Mouse (Mus musculus) stomach, postnatal 0 days (tissue): ENCODE data around the gene C1qtnf5. TPM values are rescaled to one million over a fixed set of nuclear protein-coding genes. Genes with fewer than 3 reads are reported as not detected.

Experiments used
- ATAC-seq: fragments of 200-750 bp; cut with Nextera tagmentation; 2 replicates; pipeline ENCODE4 v1.8.0; 2017; ENCODE audit not compliant: low FRiP score, low TSS enrichment
- DNase-seq: peaks from one replicate; pipeline ENCODE4 v3.0.0-alpha.2; 2016; ENCODE audit warnings: low spot score
- H3K27ac ChIP-seq: fragments of 300-500 bp; sonication (generic); replicated peaks from 2 replicates; pipeline ENCODE4 v1.5.1; 2014; ENCODE audit warnings: mild to moderate bottlenecking, control low read depth
- H3K27me3 ChIP-seq: fragments of 300-500 bp; sonication (generic); 2 replicates; pipeline ENCODE4 v1.6.1; 2014; ENCODE audit warnings: low read length; ENCODE audit not compliant: control insufficient read depth, insufficient read depth
- H3K36me3 ChIP-seq: fragments of 300-500 bp; sonication (generic); 2 replicates; pipeline ENCODE4 v1.6.1; 2014; ENCODE audit warnings: low read length, mixed read lengths; ENCODE audit not compliant: control insufficient read depth, insufficient read depth
- H3K4me1 ChIP-seq: fragments of 300-500 bp; sonication (generic); replicated peaks from 2 replicates; pipeline ENCODE4 v1.6.1; 2014; ENCODE audit warnings: antibody characterized with exemption; ENCODE audit not compliant: control insufficient read depth, insufficient read depth
- H3K4me2 ChIP-seq: fragments of 300-500 bp; sonication (generic); replicated peaks from 2 replicates; pipeline ENCODE4 v1.6.1; 2014; ENCODE audit warnings: low read depth, mild to moderate bottlenecking, control low read depth, moderate library complexity
- H3K4me3 ChIP-seq: fragments of 300-500 bp; sonication (generic); 2 replicates; pipeline ENCODE4 v1.5.1; 2014; ENCODE audit warnings: low read depth, low read length, control low read depth
- H3K9ac ChIP-seq: fragments of 300-500 bp; sonication (generic); 2 replicates; pipeline ENCODE4 v1.6.1; 2014; ENCODE audit warnings: mild to moderate bottlenecking, low read length, control low read depth, mixed read lengths
- H3K9me3 ChIP-seq: fragments of 300-500 bp; sonication (generic); 2 replicates; pipeline ENCODE4 v1.6.1; 2016; ENCODE audit warnings: low read length; ENCODE audit not compliant: control insufficient read depth
- CTCF ChIP-seq: IDR thresholded peaks from 2 replicates; pipeline ENCODE4 v1.5.1; 2016; ENCODE audit warnings: antibody characterized with exemption, low read depth, mild to moderate bottlenecking, moderate library complexity
- EP300 ChIP-seq: optimal IDR thresholded peaks from 2 replicates; pipeline ENCODE3; 2016; ENCODE audit warnings: antibody characterized with exemption
- WGBS: fragments of 180-500 bp; shearing (Covaris S2); extraction: QIAGEN DNeasy Blood & Tissue Kit; methylation state at CpG from one replicate; pipeline ENCODE4 v1.1.7; 2014; 5-methylcytosine and 5-hydroxymethylcytosine counted together
- polyA plus RNA-seq: library from polyadenylated mRNA; unstranded; fragments of >200 nt; fragmentation: Nextera tagmentation; extraction: Ambion mirVana; gene quantifications from 2 replicates; pipeline ENCODE4 v1.2.1, GENCODE M21; 2015

C1qtnf5 gene
- polyA plus RNA-seq, 1 experiment from 2014 or later = 5.3 TPM

- peak overlapping the region; percentile 66 for H3K4me2 ChIP-seq
- TF ChIP-seq EP300 (no peak), CTCF (no peak)
- ATAC-seq = no peak
- DNase-seq = no peak
- peak overlapping the region; percentile 65 for H3K4me3 ChIP-seq
- peaks cover 10% of the 10 kb centered on the region for H3K4me1 ChIP-seq
- 27% methylated on average over 2 of the region's 2 CpGs for WGBS
- peak overlapping the region; percentile 91 for H3K27ac ChIP-seq
- no peaks in the 10 kb centered on the region for H3K9me3 ChIP-seq
- no peaks in the 10 kb centered on the region; the same call in 1 of the 2 replicates for H3K36me3 ChIP-seq
- peak overlapping the region; percentile 35 for H3K9ac ChIP-seq
- no peaks in the 10 kb centered on the region for H3K27me3 ChIP-seq
Measured at GRCm38 (mm10) chr9:44133287-44133686, 26.2 kb downstream of the C1qtnf5 start.

GRCm38 (mm10) chr9:44134101-44134850 lies 27.2 kb downstream of the C1qtnf5 start, which contains the start of gene Mcam:
Mcam (plus strand) TSS chr9:44134469.
- H3K36me3 ChIP-seq = no peaks in the 10 kb centered on the region; the same call in 1 of the 2 replicates
- peak within 1 kb of the TSS; percentile 66 for H3K4me2 ChIP-seq
- WGBS = 1% methylated on average over 54 of the region's 55 CpGs
- peaks cover 10% of the 10 kb centered on the region for H3K4me1 ChIP-seq
- peak; percentile 79 for DNase-seq
- TF ChIP-seq EP300 (no peak), CTCF (0 out of 2 replicates have a peak, but pooled peaks have one; percentile 6)
- peak within 1 kb of the TSS; percentile 65 for H3K4me3 ChIP-seq
- H3K27me3 ChIP-seq = no peaks in the 10 kb centered on the region
- H3K27ac ChIP-seq = peak within 1 kb of the TSS; percentile 91
- no peaks in the 10 kb centered on the region for H3K9me3 ChIP-seq
- peak within 1 kb of the TSS; percentile 75 for H3K9ac ChIP-seq
- peak; percentile 51 for ATAC-seq

- no peaks in the 10 kb centered on the region for H3K9me3 ChIP-seq
- 0 out of 2 replicates have a peak, but pooled peaks have one; percentile 12 for ATAC-seq
Measured at GRCm38 (mm10) chr9:44134851-44135730, 28.0 kb downstream of the C1qtnf5 start.

GRCm38 (mm10) chr9:44135731-44136411 lies 28.8 kb downstream of the C1qtnf5 start:
- no peak for TF ChIP-seq EP300
- no peak for TF ChIP-seq CTCF
- peak; percentile 23; the same call in 1 of the 2 replicates for ATAC-seq
- Histone ChIP-seq H3K9ac (peak overlapping the region; percentile 75), H3K27ac (peak overlapping the region; percentile 91), H3K4me3 (peak overlapping the region; percentile 65), H3K4me1 (0 out of 2 replicates have a peak, but pooled peaks cover 4% of the 10 kb centered on the region), H3K4me2 (peak overlapping the region; percentile 66), H3K27me3 (no peaks in the 10 kb centered on the region), H3K36me3 (peaks cover 2% of the 10 kb centered on the region; the same call in 1 of the 2 replicates), H3K9me3 (no peaks in the 10 kb centered on the region)
- WGBS = 38% methylated on average over 7 of the region's 7 CpGs
- no peak for DNase-seq

More at GRCm38 (mm10) chr9:44134851-44135730, 28.0 kb downstream of the C1qtnf5 start:
- Histone ChIP-seq H3K4me1 (peaks cover 10% of the 10 kb centered on the region), H3K36me3 (peaks cover 1% of the 10 kb centered on the region; the same call in 1 of the 2 replicates), H3K4me3 (peak overlapping the region; percentile 65), H3K27ac (peak overlapping the region; percentile 91), H3K4me2 (peak overlapping the region; percentile 66), H3K9ac (peak overlapping the region; percentile 75), H3K27me3 (no peaks in the 10 kb centered on the region)
- peak; percentile 70 for DNase-seq
- 2% methylated on average over 48 of the region's 49 CpGs for WGBS
- no peak for TF ChIP-seq EP300

- 56% methylated on average over 4 of the region's 4 CpGs for WGBS
- peaks cover 4% of the 10 kb centered on the region; the same call in 1 of the 2 replicates for H3K4me1 ChIP-seq
Measured at GRCm38 (mm10) chr9:44137846-44138245, 30.8 kb downstream of the C1qtnf5 start.

More at GRCm38 (mm10) chr9:44137846-44138245, 30.8 kb downstream of the C1qtnf5 start:
- TF ChIP-seq EP300 = no peak
- no peak for TF ChIP-seq CTCF
- DNase-seq (no peak), ATAC-seq (no peak)
- no peaks in the 10 kb centered on the region for H3K27me3 ChIP-seq
- H3K9me3 ChIP-seq = no peaks in the 10 kb centered on the region
- no peak overlapping the region for H3K4me2 ChIP-seq
- H3K4me3 ChIP-seq = no peak overlapping the region
- no peak overlapping the region for H3K9ac ChIP-seq
- no peak overlapping the region for H3K27ac ChIP-seq
- H3K36me3 ChIP-seq = peaks cover 2% of the 10 kb centered on the region; the same call in 1 of the 2 replicates
